Mouse (Mus musculus): ENCODE results near the gene Hoxc11.

Gene Hoxc11

DNA sequence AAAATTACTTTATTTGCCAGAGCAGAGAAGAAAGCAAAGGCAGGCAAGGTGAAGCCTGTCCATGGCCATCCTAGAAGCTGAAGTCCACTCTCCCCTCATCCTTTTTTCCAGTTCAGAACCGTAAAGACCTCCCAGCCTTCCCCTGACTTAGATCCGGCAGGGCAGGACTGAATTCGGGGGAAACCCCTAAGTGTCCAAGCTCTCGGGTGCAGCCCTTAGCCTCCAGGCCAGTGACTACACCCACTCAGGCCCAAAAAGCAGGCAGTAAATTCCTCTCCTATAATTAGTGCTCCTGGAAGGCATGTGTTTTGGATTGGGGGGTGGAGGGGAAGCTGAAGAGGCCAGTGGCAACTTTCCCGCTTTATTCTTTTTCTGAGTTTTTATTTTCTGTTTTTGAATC lies 51.6 kb downstream of the Hoxc11 start:
- no peak for DNase-seq (ENCODE audit: low spot score in 2 of 2)

DNA sequence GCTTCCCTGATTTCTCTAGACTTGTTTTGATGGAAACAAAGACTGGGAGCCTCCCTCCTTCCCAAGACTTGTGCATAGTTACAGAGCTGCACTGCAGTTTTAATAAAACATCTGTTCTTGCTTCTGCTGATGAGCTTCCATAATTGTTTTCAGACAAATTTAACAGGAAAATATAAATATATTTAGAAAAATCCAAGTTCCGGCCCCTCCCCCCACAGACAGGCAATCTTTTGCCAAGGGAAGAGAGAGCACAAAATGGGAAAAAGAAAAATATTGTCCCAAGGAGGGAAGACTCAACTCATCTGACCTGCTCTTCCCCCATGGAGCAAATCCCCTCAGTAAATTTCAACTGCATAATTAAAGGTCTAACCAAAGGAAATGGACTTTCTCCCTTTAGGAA lies 52.1 kb downstream of the Hoxc11 start:
- DNase-seq (ENCODE audit: low spot score in 2 of 2): no peak

All from spleen, postnatal 10 days (tissue).